Mouse (Mus musculus): ENCODE data around the gene Ppp6r2. TPM values are rescaled to one million over a fixed set of nuclear protein-coding genes. Genes with fewer than 3 reads are reported as not detected.

Gene Ppp6r2
- total and polyA plus RNA-seq, 3 experiments: 8.7 to 14.7 (median 10.3) TPM

DNA sequence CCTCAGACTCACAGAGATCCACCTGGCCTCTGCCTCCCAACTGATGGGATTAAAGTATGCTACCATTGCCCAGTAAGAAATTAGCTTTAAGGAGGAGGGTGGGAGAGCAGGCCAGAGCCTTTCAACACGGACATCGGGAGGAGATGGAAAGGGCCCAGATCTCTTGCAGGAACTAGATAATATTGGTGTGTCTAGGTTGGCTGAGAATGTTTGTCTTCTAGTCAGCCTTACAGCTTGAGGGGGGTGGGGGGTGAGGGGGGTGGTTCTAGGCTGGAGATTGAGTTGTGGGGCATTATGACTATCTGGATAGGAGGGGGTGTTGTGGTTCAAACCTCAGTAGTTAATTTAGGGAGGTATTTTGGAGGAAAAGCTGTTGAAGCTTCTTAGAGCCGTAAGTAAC, 2.2 kb downstream of the Ppp6r2 start:
- in situ Hi-C loops (cut with MboI; ENCODE audit: low pct_ligation_motif_present, low pct_unique_long_range_greater_than_20kb, low sequenced_read_pairs): loop anchor here (25.0 kb wide), 1 partner anchor 251 kb away; the partner anchor contains the start of gene Ttll8

DNA sequence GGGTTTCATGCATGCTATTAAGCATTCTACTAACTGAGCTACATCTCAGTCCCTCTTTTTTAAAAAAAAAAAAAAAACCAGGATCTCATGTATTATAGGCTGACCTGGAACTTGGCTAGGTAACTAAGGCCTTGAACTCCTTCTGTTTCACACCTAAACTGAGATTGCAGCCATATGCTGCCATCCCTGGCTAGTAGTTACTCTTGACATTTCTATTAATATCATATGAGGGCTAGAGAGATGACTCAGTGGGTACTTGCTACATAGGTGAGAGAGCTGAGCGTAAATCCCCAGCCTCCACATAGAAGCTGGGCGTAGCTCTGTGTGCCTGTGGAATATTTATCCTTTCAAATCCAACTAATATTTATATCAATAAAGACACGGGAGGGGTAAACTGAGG, 3.6 kb downstream of the Ppp6r2 start:
- peak overlapping the region; percentile 24; the same call in 1 of the 2 replicates for H3K4me2 ChIP-seq (ENCODE audit: insufficient read depth, low read depth, poor library complexity, severe bottlenecking)
- no peak overlapping the region; the same call in 1 of the 2 replicates for H3K9ac ChIP-seq (ENCODE audit: insufficient read depth, low read depth)
- peak; percentile 62 for TF ChIP-seq EP300 (IDR thresholded peaks at IDR 0.05; ENCODE audit: low read length)
- TF ChIP-seq ZKSCAN1 (IDR thresholded peaks at IDR 0.05; ENCODE audit: borderline replicate concordance, low read depth, low read length): no peak
- peak; percentile 90 for TF ChIP-seq MEF2A (IDR thresholded peaks at IDR 0.05; ENCODE audit: borderline replicate concordance, low read depth, low read length)
- TF ChIP-seq ZNF384 (IDR thresholded peaks at IDR 0.05; ENCODE audit: low read depth, low read length): 0 out of 2 replicates have a peak, but pooled peaks have one; percentile 23
- TF ChIP-seq IRF4 (IDR thresholded peaks at IDR 0.05; ENCODE audit: low read depth, low read length): peak; percentile 74; the same call in 1 of the 2 replicates
- no peak for TF ChIP-seq E2F4 (IDR thresholded peaks at IDR 0.05; ENCODE audit: insufficient replicate concordance, low read depth, low read length)
- peak; percentile 45; the same call in 1 of the 2 replicates for TF ChIP-seq JUN (IDR thresholded peaks at IDR 0.05; ENCODE audit: insufficient read depth, low read depth, low read length)
- peak; percentile 14 for DNase-seq (ENCODE audit: extremely low read depth)
- dilution Hi-C loops (cut with MboI; ENCODE audit: extremely low pct_ligation_motif_present, extremely low pct_unique_long_range_greater_than_20kb, low sequenced_read_pairs) (no loop called here), in situ Hi-C loops (cut with MboI; ENCODE audit: low pct_ligation_motif_present, low pct_unique_long_range_greater_than_20kb, low sequenced_read_pairs) (loop anchor here (25.0 kb wide), 1 partner anchor 253 kb away; the partner anchor contains the start of gene Ttll8)
- H3K4me1 ChIP-seq (ENCODE audit: control insufficient read depth in 1 of 2, insufficient read depth in 2 of 2): peaks cover 9 to 36% of the 10 kb centered on the region in 2 experiments; a peak in 3 of 4 replicates
- peaks cover 0 to 16% of the 10 kb centered on the region in 2 experiments for H3K36me3 ChIP-seq (replicated peaks in 1 of 2; ENCODE audit: control insufficient read depth in 1 of 2, insufficient read depth in 1 of 2, low read length in 1 of 2)
- H3K79me2 ChIP-seq (replicated peaks; ENCODE audit: control insufficient read depth, extremely low read depth, insufficient read depth, poor library complexity, severe bottlenecking): peaks cover 13% of the 10 kb centered on the region
- H3K27me3 ChIP-seq (replicated peaks): no peaks in the 10 kb centered on the region
- no peak overlapping the region for H3K27ac ChIP-seq (ENCODE audit: insufficient read depth, low read depth)
- H3K4me3 ChIP-seq (replicated peaks in 1 of 3; ENCODE audit: low read depth in 2 of 3, low read length in 2 of 3, poor library complexity in 1 of 3): no peak overlapping the region
- H3K9me3 ChIP-seq (replicated peaks; ENCODE audit: low read length): peaks cover 4% of the 10 kb centered on the region

More for the DNA sequence above, 2.2 kb downstream of the Ppp6r2 start:
- H3K4me3 ChIP-seq (replicated peaks in 1 of 3; ENCODE audit: low read depth in 2 of 3, low read length in 2 of 3, poor library complexity in 1 of 3): no peak overlapping the region
- TF ChIP-seq ETS1 (conservative IDR thresholded peaks at IDR 0.05; ENCODE audit: low read depth, low read length) (no peak), ZKSCAN1 (IDR thresholded peaks at IDR 0.05; ENCODE audit: borderline replicate concordance, low read depth, low read length) (no peak), ZMIZ1 (IDR thresholded peaks at IDR 0.05; ENCODE audit: low read depth, low read length) (no peak), RCOR1 (conservative IDR thresholded peaks at IDR 0.05; ENCODE audit: low read depth, low read length) (no peak), PAX5 (IDR thresholded peaks at IDR 0.05; ENCODE audit: low read length) (no peak), CHD2 (IDR thresholded peaks at IDR 0.05; ENCODE audit: low read length) (no peak), MAFK (IDR thresholded peaks at IDR 0.05; ENCODE audit: insufficient replicate concordance, low read length) (no peak)
- dilution Hi-C loops (cut with MboI; ENCODE audit: extremely low pct_ligation_motif_present, extremely low pct_unique_long_range_greater_than_20kb, low sequenced_read_pairs): no loop called here
- peaks cover 13% of the 10 kb centered on the region for H3K79me2 ChIP-seq (replicated peaks; ENCODE audit: control insufficient read depth, extremely low read depth, insufficient read depth, poor library complexity, severe bottlenecking)
- H3K4me1 ChIP-seq (ENCODE audit: control insufficient read depth in 1 of 2, insufficient read depth in 2 of 2): peaks cover 9 to 36% of the 10 kb centered on the region in 2 experiments; a peak in 3 of 4 replicates
- no peaks in the 10 kb centered on the region for H3K27me3 ChIP-seq (replicated peaks)
- peaks cover 4% of the 10 kb centered on the region for H3K9me3 ChIP-seq (replicated peaks; ENCODE audit: low read length)
- no peak overlapping the region for H3K9ac ChIP-seq (ENCODE audit: insufficient read depth, low read depth)
- no peak overlapping the region for H3K4me2 ChIP-seq (ENCODE audit: insufficient read depth, low read depth, poor library complexity, severe bottlenecking)
- H3K36me3 ChIP-seq (replicated peaks in 1 of 2; ENCODE audit: control insufficient read depth in 1 of 2, insufficient read depth in 1 of 2, low read length in 1 of 2): peaks cover 0 to 16% of the 10 kb centered on the region in 2 experiments
- H3K27ac ChIP-seq (ENCODE audit: insufficient read depth, low read depth): no peak overlapping the region
- DNase-seq (ENCODE audit: extremely low read depth): no peak
